ENCODE assay signal across 15 mouse cellular contexts in the genomic region with DNA sequence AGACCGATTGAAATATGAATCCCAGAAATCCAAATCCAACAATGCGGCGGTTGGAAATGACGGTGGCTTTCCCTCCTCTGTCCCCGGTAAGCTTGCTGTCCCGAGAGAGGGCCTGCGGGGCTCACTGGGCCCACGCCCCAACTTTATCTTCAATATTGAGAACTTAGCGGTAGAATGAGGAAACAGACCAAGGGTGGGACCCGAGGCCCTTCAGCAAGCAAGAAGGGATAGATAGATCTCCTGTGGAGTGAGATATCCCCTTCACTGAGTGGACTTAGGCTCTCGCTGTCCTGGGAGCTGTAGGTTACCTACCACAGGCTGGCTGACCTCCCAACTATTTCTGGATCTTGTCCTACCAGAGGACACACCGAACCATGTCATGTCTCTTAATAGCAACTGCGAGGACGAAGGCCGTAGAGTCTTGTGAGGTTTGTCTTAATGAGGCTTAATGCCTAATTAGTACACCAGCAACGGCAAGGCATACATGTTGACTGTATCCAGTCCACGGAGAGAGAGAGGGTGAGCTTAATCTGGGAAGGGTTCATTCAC.
"Had no signal": no experiment of that assay in that cellular context is flagged by ENCODE, and none has a peak within 500 bp of the region (broad histone marks: within the 10 kb centered on the region; RNA-seq: fewer than 3 reads in every experiment).

No protein-coding gene starts in this region.

- H3K27me3 ChIP-seq: lung, embryonic 15.5 days; neural tube, embryonic 15.5 days had no signal

- DNase-seq: kidney, postnatal 10 days; kidney, postnatal 4 days; liver; liver, embryonic 13.5 days; liver, postnatal 0 days; lung, postnatal 14 days; right cerebral cortex, postnatal 14 days; thymus, postnatal 36 days had no signal

- H3K36me3 ChIP-seq: liver, embryonic 13.5 days had no signal

- ATAC-seq: liver, postnatal 0 days; midbrain, embryonic 13.5 days had no signal

- H3K27ac ChIP-seq: layer of hippocampus, adult 2 months; limb, embryonic 12.5 days; liver, embryonic 13.5 days; lung, embryonic 15.5 days; macrophage; midbrain, embryonic 13.5 days; neural tube, embryonic 15.5 days had no signal

- H3K9ac ChIP-seq: limb, embryonic 12.5 days; liver, embryonic 13.5 days; liver, postnatal 0 days; lung, embryonic 15.5 days; midbrain, embryonic 13.5 days; neural tube, embryonic 15.5 days had no signal

- H3K9me3 ChIP-seq: limb, embryonic 12.5 days; liver, embryonic 13.5 days; lung, embryonic 15.5 days; midbrain, embryonic 13.5 days; neural tube, embryonic 15.5 days had no signal

- H3K4me3 ChIP-seq: layer of hippocampus, adult 2 months; limb, embryonic 12.5 days; liver, embryonic 13.5 days; lung, embryonic 15.5 days; midbrain, embryonic 13.5 days; myocyte; neural tube, embryonic 15.5 days had no signal

- H3K4me2 ChIP-seq: limb, embryonic 12.5 days; liver, embryonic 13.5 days; lung, embryonic 15.5 days; midbrain, embryonic 13.5 days; neural tube, embryonic 15.5 days had no signal
